Mouse (Mus musculus) forebrain, embryonic 15.5 days (tissue): ENCODE results near the gene Emg1. TPM values are rescaled to one million over a fixed set of nuclear protein-coding genes. Genes with fewer than 3 reads are reported as not detected.
"Not testable (repeated sequence)": the region's sequence is repeated elsewhere in the genome, so short reads cannot be mapped to it uniquely, and the experiment has no call there.

Experiments
- ATAC-seq: fragments of 200-750 bp; cut with Nextera tagmentation; replicated peaks from 2 replicates; pipeline ENCODE4 v1.8.0; 2017; ENCODE audit warnings: mild to moderate bottlenecking, moderate TSS enrichment, moderate library complexity
- H3K27ac ChIP-seq: fragments of 300-500 bp; sonication (generic); replicated peaks from 2 replicates; pipeline ENCODE4 v1.5.1; 2015; ENCODE audit warnings: mild to moderate bottlenecking, inconsistent platforms
- H3K27me3 ChIP-seq: fragments of 300-500 bp; sonication (generic); 2 replicates; pipeline ENCODE4 v1.6.1; 2015; ENCODE audit warnings: inconsistent platforms
- H3K36me3 ChIP-seq: fragments of 300-500 bp; sonication (generic); 2 replicates; pipeline ENCODE4 v1.6.1; 2015; ENCODE audit warnings: mild to moderate bottlenecking, inconsistent platforms
- H3K4me1 ChIP-seq: fragments of 300-500 bp; sonication (generic); 2 replicates; pipeline ENCODE4 v1.6.1; 2015; ENCODE audit warnings: inconsistent platforms
- H3K4me2 ChIP-seq: fragments of 300-500 bp; sonication (generic); replicated peaks from 2 replicates; pipeline ENCODE4 v1.6.1; 2015; ENCODE audit warnings: mild to moderate bottlenecking, inconsistent platforms
- H3K4me3 ChIP-seq: fragments of 300-500 bp; sonication (generic); 2 replicates; pipeline ENCODE4 v1.5.1; 2015; ENCODE audit warnings: mild to moderate bottlenecking, inconsistent platforms
- H3K9ac ChIP-seq: fragments of 300-500 bp; sonication (generic); replicated peaks from 2 replicates; pipeline ENCODE4 v1.6.1; 2015; ENCODE audit warnings: mild to moderate bottlenecking, inconsistent platforms
- H3K9me3 ChIP-seq: fragments of 300-500 bp; sonication (generic); 2 replicates; pipeline ENCODE4 v1.6.1; 2016; ENCODE audit warnings: inconsistent platforms
- WGBS: fragments of 180-500 bp; shearing (Covaris S2); methylation state at CpG from one replicate; pipeline ENCODE4 v1.1.7; 2015; ENCODE audit warnings: mixed read lengths; 5-methylcytosine and 5-hydroxymethylcytosine counted together
- polyA plus RNA-seq: library from polyadenylated mRNA; unstranded; fragments of >200 nt; fragmentation: Nextera tagmentation; extraction: Ambion mirVana; gene quantifications from 2 replicates; pipeline ENCODE4 v1.2.1, GENCODE M21; 2015

Emg1 gene
- polyA plus RNA-seq, 1 experiment from 2014 or later = 153 TPM

DNA sequence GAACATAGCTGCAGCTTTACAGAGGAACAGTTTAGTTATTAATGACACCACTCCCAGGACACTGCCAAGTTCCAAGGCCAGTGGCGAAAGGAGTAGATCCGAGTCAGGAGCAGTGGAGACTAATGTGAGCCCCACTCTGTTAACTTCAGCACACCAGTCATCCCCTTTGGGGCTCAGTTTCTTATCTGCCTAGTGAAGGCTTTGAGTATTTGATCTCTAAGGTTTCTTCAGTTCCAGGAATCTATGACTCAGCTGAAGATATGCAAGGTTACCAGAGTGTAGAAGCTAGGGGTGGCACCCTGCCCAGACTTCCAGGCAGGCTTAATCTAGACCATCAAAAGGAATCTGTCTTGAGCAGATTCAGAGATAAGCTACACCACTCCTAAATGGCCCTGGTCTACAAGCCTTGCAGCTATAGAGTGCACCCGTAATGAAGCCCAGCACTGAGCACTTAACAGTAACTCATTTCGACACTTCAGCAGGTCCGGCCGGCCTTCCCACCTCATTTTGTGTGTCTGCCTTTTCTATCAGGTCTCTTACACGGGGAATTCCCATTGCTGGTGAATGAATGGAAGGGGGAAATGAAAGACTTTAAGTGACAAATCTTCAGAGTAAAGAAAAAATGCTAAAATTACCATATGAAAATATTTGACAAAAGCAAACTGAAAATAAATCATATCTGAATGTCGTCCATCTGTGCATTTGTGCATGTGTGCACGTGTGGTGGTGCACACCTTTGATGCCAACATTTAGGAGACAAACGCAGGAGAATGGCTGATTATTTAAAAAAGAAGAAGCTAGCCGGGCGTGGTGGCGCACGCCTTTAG is 28.2 kb downstream of the Emg1 start:
- Histone ChIP-seq H3K27ac (no peak overlapping the region), H3K4me2 (no peak overlapping the region), H3K27me3 (no peaks in the 10 kb centered on the region), H3K9ac (no peak overlapping the region), H3K4me3 (no peak overlapping the region), H3K9me3 (no peaks in the 10 kb centered on the region), H3K4me1 (no peaks in the 10 kb centered on the region), H3K36me3 (no peaks in the 10 kb centered on the region)
- 93% methylated on average over 14 of the region's 14 CpGs for WGBS
- no peak for ATAC-seq

DNA sequence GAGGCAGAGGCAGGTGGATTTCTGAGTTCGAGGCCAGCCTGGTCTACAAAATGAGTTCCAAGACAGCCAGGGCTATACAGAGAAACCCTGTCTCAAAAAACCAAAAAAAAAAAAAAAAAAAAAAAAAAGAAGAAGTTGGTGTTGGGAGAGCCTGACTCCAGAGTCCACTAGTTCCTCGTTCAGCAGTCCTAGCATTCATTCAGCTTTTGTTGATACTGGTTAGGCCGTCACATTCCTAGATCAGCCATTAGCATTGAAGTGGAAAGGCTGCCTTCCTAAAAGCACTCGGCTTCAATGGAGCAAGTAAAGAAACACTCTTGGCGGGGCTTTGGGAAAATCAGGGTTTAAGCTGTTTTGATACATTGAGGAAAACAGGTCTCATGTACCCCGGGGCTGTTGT is 29.7 kb downstream of the Emg1 start:
- not testable (repeated sequence) for H3K4me2 ChIP-seq, ATAC-seq, H3K27me3 ChIP-seq, H3K9me3 ChIP-seq, H3K27ac ChIP-seq, H3K4me1 ChIP-seq, H3K9ac ChIP-seq, H3K4me3 ChIP-seq, H3K36me3 ChIP-seq
- WGBS = 35% methylated on average over 6 of the region's 6 CpGs

DNA sequence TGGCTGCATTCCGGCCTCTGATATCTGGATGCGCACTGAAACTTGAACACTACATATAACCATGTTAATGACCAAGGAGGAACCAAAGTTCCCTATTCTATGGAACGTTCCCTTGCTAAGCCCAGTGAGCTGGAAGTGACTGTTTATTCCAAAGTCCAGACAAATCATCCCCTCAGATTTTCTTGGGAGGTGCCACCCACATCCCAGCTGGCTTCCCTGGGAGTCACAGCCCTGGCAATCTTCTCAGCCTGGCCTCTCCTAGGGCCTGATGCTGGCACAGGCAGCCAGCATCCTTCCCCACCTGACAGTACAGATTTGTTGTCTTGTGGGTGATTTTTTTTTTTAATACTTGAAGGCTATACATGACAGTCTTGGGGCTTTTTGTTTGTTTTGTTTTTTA is 32.5 kb downstream of the Emg1 start:
- Histone ChIP-seq H3K4me3 (no peak overlapping the region), H3K4me2 (no peak overlapping the region), H3K27me3 (no peaks in the 10 kb centered on the region), H3K27ac (no peak overlapping the region), H3K9me3 (no peaks in the 10 kb centered on the region), H3K36me3 (no peaks in the 10 kb centered on the region), H3K4me1 (no peaks in the 10 kb centered on the region), H3K9ac (no peak overlapping the region)
- ATAC-seq = no peak
- 91% methylated on average over 3 of the region's 3 CpGs for WGBS

DNA sequence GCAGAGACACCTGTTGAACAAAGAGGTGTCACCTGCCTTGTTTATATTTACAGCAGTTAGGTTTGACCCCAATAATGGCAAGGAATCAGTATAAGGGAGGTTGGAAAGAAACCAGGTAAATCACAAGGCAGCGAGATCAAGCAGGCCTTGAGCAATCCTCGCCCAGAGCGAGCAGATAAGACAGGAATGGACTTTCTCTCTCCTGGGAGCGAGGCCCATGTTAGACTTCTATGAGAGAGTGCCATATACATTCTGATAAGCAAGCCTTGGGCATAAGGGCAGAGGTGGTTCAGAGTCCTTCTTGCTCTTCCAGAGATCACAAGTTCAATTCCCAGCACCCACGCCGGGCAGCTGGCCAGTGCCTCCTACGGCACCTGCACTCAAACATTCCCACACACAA is 33.2 kb downstream of the Emg1 start:
- no peak overlapping the region for H3K27ac ChIP-seq
- H3K9ac ChIP-seq = no peak overlapping the region
- no peaks in the 10 kb centered on the region for H3K36me3 ChIP-seq
- 97% methylated on average over 7 of the region's 7 CpGs for WGBS
- H3K27me3 ChIP-seq = no peaks in the 10 kb centered on the region
- ATAC-seq = no peak
- H3K4me1 ChIP-seq = no peaks in the 10 kb centered on the region
- H3K4me2 ChIP-seq = no peak overlapping the region
- H3K9me3 ChIP-seq = no peaks in the 10 kb centered on the region
- H3K4me3 ChIP-seq = no peak overlapping the region

DNA sequence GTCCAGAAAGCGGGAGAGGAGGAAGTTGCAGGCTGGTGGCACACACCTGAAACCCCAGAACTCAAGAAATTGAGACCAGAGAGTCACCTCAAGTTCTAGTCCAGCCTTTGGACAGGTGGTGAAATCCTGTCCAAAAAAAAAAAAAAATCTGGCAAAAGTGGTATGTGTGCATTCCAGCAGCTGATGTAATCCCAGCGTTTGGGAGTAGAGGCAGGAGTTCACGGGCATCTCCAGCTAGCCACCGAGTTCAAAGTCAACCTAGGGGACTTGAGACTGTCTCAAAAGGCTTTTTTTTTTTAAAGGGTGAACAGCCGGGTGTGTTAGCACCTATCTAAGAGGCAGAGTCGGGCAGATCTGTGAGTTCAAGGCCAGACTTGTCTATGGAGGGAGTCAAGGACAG is 35.8 kb downstream of the Emg1 start:
- 86% methylated on average over 6 of the region's 6 CpGs for WGBS
- Histone ChIP-seq H3K4me3 (no peak overlapping the region), H3K4me1 (no peaks in the 10 kb centered on the region), H3K27ac (no peak overlapping the region), H3K9ac (no peak overlapping the region), H3K36me3 (no peaks in the 10 kb centered on the region), H3K4me2 (no peak overlapping the region), H3K9me3 (no peaks in the 10 kb centered on the region), H3K27me3 (no peaks in the 10 kb centered on the region)
- no peak for ATAC-seq

DNA sequence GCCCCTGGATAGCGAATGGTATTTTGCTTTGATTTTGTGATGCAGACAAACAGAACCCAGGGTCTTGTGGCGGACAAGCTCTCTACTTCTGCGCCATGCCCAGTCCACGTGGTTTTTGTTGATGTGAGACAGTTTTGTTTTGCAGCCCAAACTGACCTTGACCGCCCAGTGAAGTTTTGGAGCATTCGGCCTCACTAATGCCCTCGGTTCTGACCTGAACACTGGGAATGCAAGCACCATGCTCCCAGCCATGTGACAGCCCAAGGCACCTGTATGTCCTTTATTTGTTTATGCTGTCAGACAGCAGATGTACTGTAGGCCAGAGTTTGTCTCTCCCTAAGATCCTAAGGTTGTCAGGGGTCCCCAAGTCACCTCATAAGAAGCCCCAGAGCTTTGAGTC is 37.4 kb downstream of the Emg1 start:
- Histone ChIP-seq H3K9me3 (no peaks in the 10 kb centered on the region), H3K4me2 (no peak overlapping the region), H3K9ac (no peak overlapping the region), H3K4me1 (no peaks in the 10 kb centered on the region), H3K36me3 (no peaks in the 10 kb centered on the region), H3K27me3 (no peaks in the 10 kb centered on the region), H3K27ac (no peak overlapping the region), H3K4me3 (no peak overlapping the region)
- no peak for ATAC-seq
- 95% methylated on average over 7 of the region's 7 CpGs for WGBS

DNA sequence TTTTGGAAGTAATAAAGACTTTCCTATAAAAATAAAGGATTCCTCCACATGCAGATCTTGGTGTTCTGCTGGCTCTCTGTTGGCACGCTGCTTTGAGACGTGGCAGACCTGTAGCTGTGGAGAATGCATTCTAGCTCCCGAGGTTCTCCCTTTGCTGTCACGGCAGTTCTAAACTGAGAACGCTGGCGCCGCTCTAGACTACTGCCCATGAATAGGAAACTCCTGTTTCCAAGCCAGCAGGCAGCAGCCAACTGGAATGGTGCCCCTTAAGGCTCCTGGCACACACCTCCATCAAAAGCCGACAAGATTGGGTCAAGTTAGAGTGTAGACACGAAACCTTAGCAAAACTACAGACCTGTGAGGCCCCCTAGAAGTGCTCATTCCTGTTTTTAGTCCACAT is 38.4 kb downstream of the Emg1 start:
- Histone ChIP-seq H3K9ac (no peak overlapping the region), H3K4me3 (no peak overlapping the region), H3K9me3 (no peaks in the 10 kb centered on the region), H3K36me3 (no peaks in the 10 kb centered on the region), H3K27ac (no peak overlapping the region), H3K27me3 (no peaks in the 10 kb centered on the region), H3K4me2 (no peak overlapping the region), H3K4me1 (no peaks in the 10 kb centered on the region)
- ATAC-seq = no peak
- WGBS = 89% methylated on average over 9 of the region's 9 CpGs

DNA sequence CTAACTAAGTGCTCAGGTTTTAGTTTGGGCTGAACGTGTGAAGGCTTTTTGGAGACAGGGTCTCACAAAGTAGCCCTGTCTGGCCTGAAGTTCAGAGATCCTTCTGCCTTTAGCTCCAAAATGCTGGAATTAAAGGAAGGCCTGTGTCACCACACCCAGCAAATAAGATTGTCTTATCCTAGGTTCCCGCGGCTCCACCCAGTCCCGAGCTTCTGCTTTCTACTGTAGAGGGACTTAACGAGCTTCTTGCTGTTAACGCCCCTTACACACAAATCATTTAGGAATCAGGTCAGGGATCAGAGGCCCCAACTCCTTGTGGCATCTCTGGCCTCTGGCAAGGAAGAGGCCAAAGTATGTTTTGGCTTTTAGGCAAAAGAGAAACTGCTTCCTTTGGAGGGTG is 39.9 kb downstream of the Emg1 start:
- Histone ChIP-seq H3K27ac (no peak overlapping the region), H3K4me1 (no peaks in the 10 kb centered on the region), H3K9me3 (no peaks in the 10 kb centered on the region), H3K36me3 (no peaks in the 10 kb centered on the region), H3K4me3 (no peak overlapping the region), H3K9ac (no peak overlapping the region), H3K4me2 (no peak overlapping the region), H3K27me3 (no peaks in the 10 kb centered on the region)
- WGBS = 51% methylated on average over 6 of the region's 6 CpGs
- no peak for ATAC-seq

DNA sequence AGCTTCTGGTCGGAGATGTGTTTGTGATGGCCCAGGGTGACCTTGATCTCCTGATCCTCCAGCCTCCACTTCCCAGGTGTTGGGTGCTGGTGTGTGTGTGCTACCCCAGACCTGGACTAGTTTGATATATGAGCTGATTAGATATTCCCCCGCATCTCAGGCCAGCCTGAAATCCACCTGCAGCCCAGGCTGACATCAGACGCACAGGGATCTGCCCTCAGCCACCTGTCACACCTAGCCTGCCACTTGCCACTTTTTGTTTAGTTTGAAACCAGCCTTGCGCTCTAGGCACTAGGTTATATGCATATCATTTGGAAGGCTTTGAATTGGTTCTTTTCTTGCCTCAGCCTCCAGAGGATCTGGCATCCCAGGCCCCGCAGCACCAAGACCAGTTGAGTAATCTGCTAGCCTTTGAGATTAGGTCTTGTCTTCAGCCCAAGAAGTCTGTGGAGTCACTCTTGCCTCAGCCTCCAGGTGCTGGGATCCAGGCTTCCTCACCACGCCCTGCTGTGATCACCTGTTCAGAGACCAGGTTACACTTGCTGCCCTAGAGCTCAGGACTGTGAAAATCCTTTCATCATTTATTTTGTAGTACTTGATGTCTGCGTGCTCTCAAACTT is 41.6 kb downstream of the Emg1 start:
- Histone ChIP-seq H3K27ac (no peak overlapping the region), H3K4me3 (no peak overlapping the region), H3K27me3 (no peaks in the 10 kb centered on the region), H3K36me3 (no peaks in the 10 kb centered on the region), H3K9ac (no peak overlapping the region), H3K4me2 (no peak overlapping the region), H3K9me3 (no peaks in the 10 kb centered on the region), H3K4me1 (no peaks in the 10 kb centered on the region)
- no peak for ATAC-seq
- WGBS = 96% methylated on average over 7 of the region's 7 CpGs

DNA sequence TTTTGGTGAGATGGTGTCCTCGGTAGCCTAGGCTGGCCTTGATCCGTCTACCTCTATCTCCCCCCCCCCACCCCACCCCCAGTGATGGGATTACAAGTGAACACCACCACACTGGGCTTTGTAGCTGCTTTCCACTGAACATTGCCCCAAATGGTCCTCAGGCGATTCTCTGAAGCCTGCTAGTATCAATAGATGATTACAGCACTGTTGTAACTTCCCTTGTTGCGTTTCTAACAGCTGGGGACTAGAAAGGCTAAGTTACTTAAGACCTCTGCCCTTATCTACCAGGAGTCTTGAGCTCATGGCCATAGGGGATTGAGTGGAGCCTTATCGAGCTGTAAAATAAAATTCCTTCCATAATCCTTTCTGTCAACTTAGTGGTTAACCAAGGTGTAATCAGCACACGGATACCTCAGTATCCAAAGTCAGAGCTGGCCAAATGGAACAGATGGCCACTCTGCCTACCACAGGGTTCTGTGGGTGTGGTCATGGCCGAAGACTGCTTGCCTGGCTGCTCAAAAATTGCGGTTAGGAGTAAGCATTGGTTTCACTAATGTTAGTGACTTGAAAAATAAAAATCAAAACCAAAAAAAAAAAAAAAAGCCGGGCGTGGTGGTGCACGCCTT is 42.6 kb downstream of the Emg1 start:
- no peaks in the 10 kb centered on the region for H3K4me1 ChIP-seq
- ATAC-seq = no peak
- no peaks in the 10 kb centered on the region for H3K36me3 ChIP-seq
- no peak overlapping the region for H3K9ac ChIP-seq
- H3K4me3 ChIP-seq = no peak overlapping the region
- no peak overlapping the region for H3K27ac ChIP-seq
- no peaks in the 10 kb centered on the region for H3K9me3 ChIP-seq
- no peaks in the 10 kb centered on the region for H3K27me3 ChIP-seq
- H3K4me2 ChIP-seq = no peak overlapping the region
- 90% methylated on average over 11 of the region's 11 CpGs for WGBS

DNA sequence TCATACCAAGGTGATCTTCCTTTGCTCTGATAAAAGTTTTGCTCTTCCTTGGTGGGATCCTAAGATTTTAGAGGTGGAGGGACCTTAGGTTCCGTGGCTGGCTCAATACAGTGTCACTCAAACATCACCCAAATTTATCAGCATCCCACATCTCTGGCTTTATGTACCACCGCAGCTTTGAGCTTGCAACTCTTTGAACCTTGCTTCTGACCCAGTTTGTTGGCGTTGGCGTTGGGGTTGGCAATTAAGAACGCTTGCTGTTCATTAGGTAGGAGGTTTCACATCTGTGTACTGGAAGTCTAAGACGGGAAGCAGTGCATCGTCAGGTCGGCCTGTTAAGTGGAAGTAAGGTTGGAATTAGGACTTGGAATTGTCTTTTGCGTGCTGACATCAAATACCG is 47.0 kb downstream of the Emg1 start:
- no peaks in the 10 kb centered on the region for H3K27me3 ChIP-seq
- H3K4me2 ChIP-seq = no peak overlapping the region
- no peaks in the 10 kb centered on the region for H3K9me3 ChIP-seq
- H3K9ac ChIP-seq = no peak overlapping the region
- H3K4me1 ChIP-seq = peaks cover 11% of the 10 kb centered on the region
- ATAC-seq = no peak
- H3K36me3 ChIP-seq = no peaks in the 10 kb centered on the region
- 93% methylated on average over 10 of the region's 10 CpGs for WGBS
- no peak overlapping the region for H3K27ac ChIP-seq
- no peak overlapping the region for H3K4me3 ChIP-seq

DNA sequence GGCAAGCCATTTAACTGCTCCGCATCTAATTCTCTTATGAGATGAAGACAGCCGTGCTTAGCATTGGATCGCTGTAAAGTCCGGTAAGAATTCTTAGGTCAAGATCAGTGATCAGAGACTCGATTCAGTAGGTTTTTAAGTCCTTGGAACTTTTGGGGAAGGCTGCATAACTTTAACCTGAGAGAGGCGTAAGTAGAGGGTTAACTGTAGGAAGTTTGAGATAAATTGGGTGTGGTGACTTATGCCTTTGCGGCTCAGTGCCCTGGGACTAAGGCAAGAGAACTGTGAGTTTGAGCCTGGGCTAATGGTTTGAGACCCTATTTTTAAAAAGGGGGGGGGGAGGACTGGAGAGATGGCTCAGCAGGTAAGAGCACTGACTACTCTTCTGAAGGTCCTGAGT is 47.7 kb downstream of the Emg1 start:
- Histone ChIP-seq H3K9me3 (no peaks in the 10 kb centered on the region), H3K27me3 (no peaks in the 10 kb centered on the region), H3K36me3 (no peaks in the 10 kb centered on the region), H3K4me1 (peaks cover 11% of the 10 kb centered on the region), H3K4me2 (no peak overlapping the region; the same call in 1 of the 2 replicates), H3K4me3 (no peak overlapping the region), H3K9ac (no peak overlapping the region), H3K27ac (no peak overlapping the region)
- 88% methylated on average over 7 of the region's 7 CpGs for WGBS
- no peak for ATAC-seq
